ENCODE assay signal across 11 mouse cellular contexts in the genomic region with DNA sequence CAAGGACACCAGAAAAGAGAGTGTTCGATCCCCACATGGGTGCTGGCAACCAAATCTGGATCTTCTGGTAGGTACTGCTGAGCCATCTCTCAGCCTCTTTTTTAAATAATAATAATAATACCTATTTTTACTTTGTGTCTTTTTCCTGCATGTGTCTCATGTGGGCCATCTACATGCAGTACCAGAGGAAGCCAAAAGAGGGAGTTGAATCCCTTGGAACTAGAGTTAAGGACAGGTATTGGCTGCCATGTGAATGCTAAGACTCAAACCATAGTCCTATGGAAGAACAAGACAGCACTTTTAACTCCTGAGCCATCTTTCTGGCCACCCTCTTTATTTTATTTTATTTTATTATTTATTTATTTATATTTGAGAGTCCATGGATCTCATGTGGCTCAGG. TPM values are rescaled to one million over a fixed set of nuclear protein-coding genes. Genes with fewer than 3 reads are reported as not detected.
A peak's percentile ranks its signal among the peaks of the same experiment; 100 is the strongest.
DNase-seq lines count a peak whose midpoint lies in the region; ATAC-seq and TF ChIP-seq lines count a peak whose summit lies in the region.
"Had no signal": no experiment of that assay in that cellular context is flagged by ENCODE, and none has a peak within 500 bp of the region (broad histone marks: within the 10 kb centered on the region; RNA-seq: fewer than 3 reads in every experiment).

No protein-coding gene starts in this region.

- ATAC-seq in midbrain, embryonic 14.5 days (ENCODE audit: low FRiP score, low TSS enrichment) = no peak
- no peak for ATAC-seq in midbrain, embryonic 13.5 days
- no peak for ATAC-seq in stomach, postnatal 0 days (ENCODE audit: low FRiP score, low TSS enrichment)

- no peaks in the 10 kb centered on the region for H3K9me3 ChIP-seq in midbrain, embryonic 14.5 days (ENCODE audit: control insufficient read depth, low read length)
- H3K9me3 ChIP-seq in midbrain, embryonic 13.5 days = no peaks in the 10 kb centered on the region
- no peaks in the 10 kb centered on the region for H3K9me3 ChIP-seq in stomach, postnatal 0 days (ENCODE audit: control insufficient read depth, low read length)
- H3K9me3 ChIP-seq: forebrain, embryonic 10.5 days had no signal

- peaks cover 32% of the 10 kb centered on the region for H3K36me3 ChIP-seq in midbrain, embryonic 14.5 days (ENCODE audit: control insufficient read depth, insufficient read depth, low read length)
- peaks cover 35% of the 10 kb centered on the region for H3K36me3 ChIP-seq in midbrain, embryonic 13.5 days
- H3K36me3 ChIP-seq in stomach, postnatal 0 days (ENCODE audit: control insufficient read depth, insufficient read depth, low read length) = no peaks in the 10 kb centered on the region

- no peak for DNase-seq in gastrocnemius, adult 2 months
- DNase-seq in gastrocnemius, adult 18-20 months (ENCODE audit: low spot score) = no peak
- DNase-seq in midbrain, embryonic 14.5 days = peak; percentile 50
- DNase-seq in c-Kit-positive CD71-positive TER-119-negative erythroid progenitor cells, embryonic 14.5 days (ENCODE audit: low read depth) = peak; percentile 68
- DNase-seq in stomach, postnatal 0 days (ENCODE audit: low spot score) = no peak
- DNase-seq in urinary bladder, postnatal 10 days (ENCODE audit: low spot score) = no peak
- DNase-seq in layer of hippocampus, adult 9-10 months (ENCODE audit: low spot score) = no peak

- no peaks in the 10 kb centered on the region for H3K27me3 ChIP-seq in midbrain, embryonic 14.5 days (ENCODE audit: control insufficient read depth, insufficient read depth, low read length)
- H3K27me3 ChIP-seq in midbrain, embryonic 13.5 days = no peaks in the 10 kb centered on the region
- H3K27me3 ChIP-seq in stomach, postnatal 0 days (ENCODE audit: control insufficient read depth, insufficient read depth, low read length) = no peaks in the 10 kb centered on the region

- no peak overlapping the region for H3K4me3 ChIP-seq in gastrocnemius, adult 2 months
- no peak overlapping the region for H3K4me3 ChIP-seq in midbrain, embryonic 14.5 days (replicated peaks; ENCODE audit: low read depth, low read length)
- H3K4me3 ChIP-seq in midbrain, embryonic 13.5 days (replicated peaks) = no peak overlapping the region
- H3K4me3 ChIP-seq in stomach, postnatal 0 days (ENCODE audit: low read depth, low read length) = no peak overlapping the region

- peaks cover 17% of the 10 kb centered on the region; the same call in 1 of the 2 replicates for H3K4me1 ChIP-seq in midbrain, embryonic 14.5 days (ENCODE audit: control insufficient read depth, insufficient read depth, low read length)
- peaks cover 35% of the 10 kb centered on the region for H3K4me1 ChIP-seq in midbrain, embryonic 13.5 days (replicated peaks)
- H3K4me1 ChIP-seq in stomach, postnatal 0 days (replicated peaks; ENCODE audit: control insufficient read depth, insufficient read depth) = no peaks in the 10 kb centered on the region

- H3K4me2 ChIP-seq in midbrain, embryonic 14.5 days (ENCODE audit: low read length) = no peak overlapping the region
- no peak overlapping the region for H3K4me2 ChIP-seq in midbrain, embryonic 13.5 days (replicated peaks)
- no peak overlapping the region for H3K4me2 ChIP-seq in stomach, postnatal 0 days (replicated peaks; ENCODE audit: low read depth)

- H3K27ac ChIP-seq in gastrocnemius, adult 2 months = no peak overlapping the region
- H3K27ac ChIP-seq in midbrain, embryonic 14.5 days (replicated peaks; ENCODE audit: low read depth, low read length) = no peak overlapping the region
- no peak overlapping the region for H3K27ac ChIP-seq in midbrain, embryonic 13.5 days
- H3K27ac ChIP-seq in stomach, postnatal 0 days (replicated peaks) = no peak overlapping the region
- H3K27ac ChIP-seq: forebrain, embryonic 10.5 days had no signal

- peak; percentile 43 for TF ChIP-seq CTCF in gastrocnemius, adult 2 months (IDR thresholded peaks at IDR 0.05)
- TF ChIP-seq CTCF in stomach, postnatal 0 days (IDR thresholded peaks at IDR 0.05; ENCODE audit: low read depth) = peak; percentile 61

- WGBS in midbrain, embryonic 14.5 days = 100% methylated on average over 1 of the region's 1 CpGs
- WGBS in midbrain, embryonic 13.5 days = 100% methylated on average over 1 of the region's 1 CpGs
- 100% methylated on average over 1 of the region's 1 CpGs for WGBS in stomach, postnatal 0 days

- H3K9ac ChIP-seq in midbrain, embryonic 14.5 days (replicated peaks; ENCODE audit: low read length) = no peak overlapping the region
- H3K9ac ChIP-seq in midbrain, embryonic 13.5 days (replicated peaks) = no peak overlapping the region
- H3K9ac ChIP-seq in stomach, postnatal 0 days (ENCODE audit: low read length) = no peak overlapping the region

- TF ChIP-seq EP300 in stomach, postnatal 0 days (optimal IDR thresholded peaks at IDR 0.05) = no peak

- intact Hi-C loops in gastrocnemius, adult 2 months (cut with DNase I) = loop anchor here (5.0 kb wide), 2 partner anchors 109 to 204 kb away; a partner anchor contains a TSS

RNA-seq across cellular contexts. Expression of a gene that starts 3.3 kb away (rescaled TPM):
- total RNA-seq in gastrocnemius, adult 2 months (2021) = 1 to 10 TPM; 4.7 to 7.6 TPM
- 1 to 10 TPM; 5.1 to 5.5 TPM for total RNA-seq in gastrocnemius, adult 18-20 months (2021)
- polyA plus RNA-seq in midbrain, embryonic 14.5 days (2014; fragmentation: Nextera tagmentation; extraction: Ambion mirVana) = 66.6 and 81.8 TPM in 2 replicates
- polyA plus RNA-seq in midbrain, embryonic 13.5 days (2015; fragmentation: Nextera tagmentation; extraction: Ambion mirVana) = 98.9 and 109 TPM in 2 replicates
- 76.7 and 77.2 TPM in 2 replicates for polyA plus RNA-seq in stomach, postnatal 0 days (2015; fragmentation: Nextera tagmentation; extraction: Ambion mirVana)

RNA-seq across cellular contexts. Expression of a gene that starts 16.9 kb away (rescaled TPM):
- total RNA-seq in gastrocnemius, adult 2 months (2021) = 10 to 100 TPM; 24.3 to 33.1 TPM
- total RNA-seq in gastrocnemius, adult 18-20 months (2021) = 10 to 100 TPM; 28.1 to 31.2 TPM
- 51.3 and 71.0 TPM in 2 replicates for polyA plus RNA-seq in midbrain, embryonic 14.5 days (2014; fragmentation: Nextera tagmentation; extraction: Ambion mirVana)
- 56.6 and 58.0 TPM in 2 replicates for polyA plus RNA-seq in midbrain, embryonic 13.5 days (2015; fragmentation: Nextera tagmentation; extraction: Ambion mirVana)
- 7.4 and 7.6 TPM in 2 replicates for polyA plus RNA-seq in stomach, postnatal 0 days (2015; fragmentation: Nextera tagmentation; extraction: Ambion mirVana)

RNA-seq across cellular contexts. Expression of a gene that starts 59.4 kb away (rescaled TPM):
- not detected for total RNA-seq in gastrocnemius, adult 2 months (2021)
- not detected for total RNA-seq in gastrocnemius, adult 18-20 months (2021)
- not detected in 2 replicates for polyA plus RNA-seq in midbrain, embryonic 14.5 days (2014; fragmentation: Nextera tagmentation; extraction: Ambion mirVana)
- not detected in 2 replicates for polyA plus RNA-seq in midbrain, embryonic 13.5 days (2015; fragmentation: Nextera tagmentation; extraction: Ambion mirVana)
- polyA plus RNA-seq in stomach, postnatal 0 days (2015; fragmentation: Nextera tagmentation; extraction: Ambion mirVana) = not detected in 2 replicates
- total RNA-seq: layer of hippocampus, adult 18-20 months had no signal
- polyA plus RNA-seq: forebrain, embryonic 10.5 days; testis, adult 2 months had no signal

Comparison
In these comparisons a context has a peak if more than half of its experiments do, and no peak if none do; other contexts are left out.
1. DNase-seq: peak in midbrain, embryonic 14.5 days (single experiment) and c-Kit-positive CD71-positive TER-119-negative erythroid progenitor cells, embryonic 14.5 days (single experiment); none in gastrocnemius, adult 2 months (single experiment), gastrocnemius, adult 18-20 months (single experiment), stomach, postnatal 0 days (single experiment), urinary bladder, postnatal 10 days (single experiment) and layer of hippocampus, adult 9-10 months (single experiment).